Mouse (Mus musculus): ENCODE data around the gene Tbpl1. TPM values are rescaled to one million over a fixed set of nuclear protein-coding genes. Genes with fewer than 3 reads are reported as not detected.

Tbpl1 gene
- polyA plus RNA-seq (2012; rRNA removed): 20.9 and 28.6 TPM in 2 replicates

GRCm38 (mm10) chr10:22731272-22732093 lies at the start of gene Tbpl1:
Gene Tbpl1 (minus strand): TSS chr10:22731938.

Other genes with a start within 250 kb of the Tbpl1 start
- 4.3 and 4.6 TPM in 2 replicates for gene Slc2a12, start 86.9 kb downstream of the Tbpl1 start, polyA plus RNA-seq (2012; rRNA removed)
- gene Tcf21, start 88.2 kb upstream of the Tbpl1 start, polyA plus RNA-seq (2012; rRNA removed): 140 and 150 TPM in 2 replicates

Data from ovary, adult 2 months (tissue).